Mouse (Mus musculus): ENCODE results near the gene Dntt.

Dntt gene

GRCm38 (mm10) chr19:41029219-41029618 is at the start of gene Dntt:
Gene Dntt, plus strand, starts transcription at chr19:41029275.
- no peak for DNase-seq

GRCm38 (mm10) chr19:40980671-40981070 is 48.4 kb upstream of the Dntt start:
- DNase-seq, result no peak

- no peak for DNase-seq
Measured at GRCm38 (mm10) chr19:40984536-40984935, 44.5 kb upstream of the Dntt start.

- DNase-seq, result no peak
Measured at GRCm38 (mm10) chr19:40988856-40989255, 40.2 kb upstream of the Dntt start.

- DNase-seq, result no peak
Measured at GRCm38 (mm10) chr19:40989961-40990600, 39.0 kb upstream of the Dntt start.

GRCm38 (mm10) chr19:40990781-40991343 is 38.2 kb upstream of the Dntt start:
- DNase-seq, result no peak

GRCm38 (mm10) chr19:40991626-40992025 is 37.4 kb upstream of the Dntt start:
- DNase-seq, result no peak

- DNase-seq, result no peak
Measured at GRCm38 (mm10) chr19:40992096-40992495, 37.0 kb upstream of the Dntt start.

- no peak for DNase-seq
Measured at GRCm38 (mm10) chr19:40992517-40993044, 36.5 kb upstream of the Dntt start.

GRCm38 (mm10) chr19:40993356-40993755 is 35.7 kb upstream of the Dntt start:
- DNase-seq, result no peak

GRCm38 (mm10) chr19:40994057-40994585 is 35.0 kb upstream of the Dntt start, which contains the start of gene Blnk:
Gene Blnk, minus strand, starts transcription at chr19:40994535.
- no peak for DNase-seq

GRCm38 (mm10) chr19:40994911-40995310 is 34.2 kb upstream of the Dntt start:
- DNase-seq, result no peak

- peak in 1 of 2 experiments; percentile 5 for DNase-seq
Measured at GRCm38 (mm10) chr19:40995449-40996401, 33.4 kb upstream of the Dntt start.

- DNase-seq, result no peak
Measured at GRCm38 (mm10) chr19:40996722-40997121, 32.4 kb upstream of the Dntt start.

- no peak for DNase-seq
Measured at GRCm38 (mm10) chr19:40998469-40999170, 30.5 kb upstream of the Dntt start.

GRCm38 (mm10) chr19:40999569-40999968 is 29.5 kb upstream of the Dntt start:
- DNase-seq, result no peak

GRCm38 (mm10) chr19:41003694-41004315 is 25.3 kb upstream of the Dntt start:
- DNase-seq, result no peak

- no peak for DNase-seq
Measured at GRCm38 (mm10) chr19:41006621-41007020, 22.5 kb upstream of the Dntt start.

GRCm38 (mm10) chr19:41007326-41007725 is 21.7 kb upstream of the Dntt start:
- DNase-seq, result no peak

- DNase-seq, result no peak
Measured at GRCm38 (mm10) chr19:41007733-41008132, 21.3 kb upstream of the Dntt start.

- no peak for DNase-seq
Measured at GRCm38 (mm10) chr19:41008674-41009395, 20.2 kb upstream of the Dntt start.
